Mouse (Mus musculus) intestine, postnatal 0 days (tissue): ENCODE results near the gene Nutm1. TPM values are rescaled to one million over a fixed set of nuclear protein-coding genes. Genes with fewer than 3 reads are reported as not detected.

Experiments used
- ATAC-seq: fragments of 200-750 bp; cut with Nextera tagmentation; 2 replicates; pipeline ENCODE4 v1.8.0; 2017; ENCODE audit warnings: mild to moderate bottlenecking, moderate TSS enrichment, moderate library complexity
- H3K27ac ChIP-seq: fragments of 300-500 bp; sonication (generic); 2 replicates; pipeline ENCODE4 v1.5.1; 2014; ENCODE audit warnings: mild to moderate bottlenecking, low read depth, low read length, moderate library complexity
- H3K27me3 ChIP-seq: fragments of 300-500 bp; sonication (generic); replicated peaks from 2 replicates; pipeline ENCODE4 v1.6.1; 2014; ENCODE audit warnings: low read length, mixed read lengths; ENCODE audit not compliant: control insufficient read depth, insufficient read depth
- H3K36me3 ChIP-seq: fragments of 300-500 bp; sonication (generic); 2 replicates; pipeline ENCODE4 v1.6.1; 2014; ENCODE audit warnings: mild to moderate bottlenecking, moderate library complexity; ENCODE audit not compliant: control insufficient read depth, insufficient read depth
- H3K4me1 ChIP-seq: fragments of 300-500 bp; sonication (generic); replicated peaks from 2 replicates; pipeline ENCODE4 v1.6.1; 2014; ENCODE audit warnings: antibody characterized with exemption, low read length, mixed read lengths; ENCODE audit not compliant: control insufficient read depth, insufficient read depth
- H3K4me2 ChIP-seq: fragments of 300-500 bp; sonication (generic); replicated peaks from 2 replicates; pipeline ENCODE4 v1.6.1; 2014; ENCODE audit warnings: low read depth, mild to moderate bottlenecking, moderate library complexity
- H3K4me3 ChIP-seq: fragments of 300-500 bp; sonication (generic); 2 replicates; pipeline ENCODE4 v1.5.1; 2014; ENCODE audit warnings: low read depth, low read length
- H3K9ac ChIP-seq: fragments of 300-500 bp; sonication (generic); 2 replicates; pipeline ENCODE4 v1.6.1; 2014; ENCODE audit warnings: mild to moderate bottlenecking, low read depth, low read length
- H3K9me3 ChIP-seq: fragments of 300-500 bp; sonication (generic); 2 replicates; pipeline ENCODE4 v1.6.1; 2016; ENCODE audit warnings: mixed run types; ENCODE audit not compliant: control insufficient read depth
- CTCF ChIP-seq: sonication (generic); IDR thresholded peaks from 2 replicates; pipeline ENCODE4 v1.5.1; 2016; ENCODE audit warnings: low read depth, mild to moderate bottlenecking, control low read depth, antibody characterized with exemption, moderate library complexity
- WGBS: fragments of 180-500 bp; shearing (Covaris S2); extraction: QIAGEN DNeasy Blood & Tissue Kit; methylation state at CpG from one replicate; pipeline ENCODE4 v1.1.7; 2014; 5-methylcytosine and 5-hydroxymethylcytosine counted together
- polyA plus RNA-seq: library from polyadenylated mRNA; unstranded; fragments of >200 nt; fragmentation: Nextera tagmentation; extraction: Ambion mirVana; gene quantifications from 2 replicates; pipeline ENCODE4 v1.2.1, GENCODE M21; 2015

The Nutm1 gene
- polyA plus RNA-seq, 1 experiment from 2014 or later: 0.03 TPM

GRCm38 (mm10) chr2:112239212-112239934 is 19.7 kb downstream of the Nutm1 start, which contains the start of gene Lpcat4:
Gene Lpcat4, plus strand, starts transcription at chr2:112239468.
- Histone ChIP-seq H3K9ac (peak within 1 kb of the TSS; percentile 69), H3K4me2 (peak within 1 kb of the TSS; percentile 99), H3K4me3 (peak within 1 kb of the TSS; percentile 96), H3K4me1 (no peaks in the 10 kb centered on the region; the same call in 1 of the 2 replicates), H3K9me3 (no peaks in the 10 kb centered on the region), H3K27ac (peak within 1 kb of the TSS; percentile 86), H3K36me3 (peaks cover 6% of the 10 kb centered on the region; the same call in 1 of the 2 replicates), H3K27me3 (no peaks in the 10 kb centered on the region)
- under 1% methylated on average over 90 of the region's 94 CpGs for WGBS
- peak; percentile 86 for ATAC-seq
- TF ChIP-seq CTCF: peak; percentile 96

DNA sequence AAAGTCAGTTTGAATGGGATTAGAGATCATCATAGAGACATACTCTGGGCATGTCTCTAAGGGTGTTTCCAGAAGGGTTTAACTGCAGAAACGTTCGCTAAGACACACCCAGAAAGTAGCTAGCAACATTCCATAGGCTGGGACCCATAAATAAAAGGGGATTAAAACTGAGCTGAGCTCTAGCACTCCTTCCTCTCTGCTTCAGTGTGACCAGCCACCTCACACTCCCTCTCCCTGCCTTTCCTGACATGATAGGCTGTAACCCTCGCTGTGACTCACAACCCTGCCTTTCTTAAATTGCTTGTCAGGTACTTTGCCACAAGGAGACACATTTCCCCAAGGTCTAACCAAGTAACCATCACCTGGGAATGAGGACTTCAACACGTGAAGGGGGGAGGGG is 21.1 kb downstream of the Nutm1 start:
- Histone ChIP-seq H3K36me3 (no peaks in the 10 kb centered on the region), H3K9ac (no peak overlapping the region), H3K4me2 (no peak overlapping the region; the same call in 1 of the 2 replicates), H3K4me1 (no peaks in the 10 kb centered on the region; the same call in 1 of the 2 replicates), H3K27me3 (no peaks in the 10 kb centered on the region), H3K4me3 (no peak overlapping the region), H3K27ac (no peak overlapping the region), H3K9me3 (no peaks in the 10 kb centered on the region)
- 9% methylated on average over 4 of the region's 4 CpGs for WGBS
- ATAC-seq: no peak
- no peak for TF ChIP-seq CTCF

- no peak for TF ChIP-seq CTCF
- no peak for ATAC-seq
- H3K36me3 ChIP-seq: no peaks in the 10 kb centered on the region
- no peaks in the 10 kb centered on the region for H3K9me3 ChIP-seq
- 80% methylated on average over 2 of the region's 2 CpGs for WGBS
- no peak overlapping the region for H3K4me2 ChIP-seq
- H3K27ac ChIP-seq: no peak overlapping the region
- no peak overlapping the region for H3K4me3 ChIP-seq
- no peak overlapping the region for H3K9ac ChIP-seq
- H3K27me3 ChIP-seq: no peaks in the 10 kb centered on the region
- no peaks in the 10 kb centered on the region for H3K4me1 ChIP-seq
Observed at GRCm38 (mm10) chr2:112236620-112237019, 22.5 kb downstream of the Nutm1 start.

DNA sequence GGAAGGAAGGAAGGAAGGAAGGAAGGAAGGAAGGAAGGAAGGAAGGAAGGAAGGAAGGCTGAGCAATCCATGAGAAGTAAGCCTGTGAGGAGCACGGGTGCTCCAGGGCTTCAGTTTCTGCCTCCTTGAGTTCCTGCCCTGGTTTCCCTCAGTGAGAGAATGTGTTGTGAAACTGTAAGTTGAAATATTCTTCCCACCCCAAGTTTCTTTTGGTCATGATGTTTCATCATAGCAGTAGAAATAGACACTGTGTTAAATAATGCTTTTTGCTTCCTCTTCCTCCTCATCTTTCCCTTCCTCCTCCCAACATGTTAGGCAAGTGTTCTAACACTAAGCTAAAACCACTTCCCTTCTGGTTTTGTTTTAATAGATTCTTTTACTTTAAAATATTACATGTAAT is 26.5 kb downstream of the Nutm1 start:
- Histone ChIP-seq H3K9ac (no peak overlapping the region), H3K27me3 (no peaks in the 10 kb centered on the region), H3K4me3 (no peak overlapping the region), H3K27ac (no peak overlapping the region), H3K4me2 (no peak overlapping the region), H3K9me3 (no peaks in the 10 kb centered on the region), H3K36me3 (no peaks in the 10 kb centered on the region), H3K4me1 (no peaks in the 10 kb centered on the region)
- TF ChIP-seq CTCF: no peak
- ATAC-seq: no peak
- WGBS: 76% methylated on average over 1 of the region's 1 CpGs

DNA sequence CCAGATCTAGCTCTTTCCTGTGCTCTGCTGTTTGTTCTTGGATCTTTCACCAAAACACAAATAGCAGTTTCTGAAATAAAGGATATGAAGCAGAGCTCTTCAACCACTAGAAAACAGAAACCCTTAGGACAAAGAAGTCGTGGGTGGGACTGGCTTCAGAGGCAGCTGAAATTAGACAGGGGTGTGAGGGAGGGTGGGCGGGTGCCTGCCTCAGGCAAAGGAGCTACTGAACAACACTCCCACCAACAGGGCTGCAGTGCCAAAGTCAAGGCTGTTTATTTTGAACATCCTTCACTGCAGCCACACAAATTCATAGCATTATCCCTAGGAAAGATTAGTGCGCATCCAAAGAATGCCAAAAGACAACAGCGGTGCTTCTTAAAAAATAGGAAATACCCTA is 34.7 kb downstream of the Nutm1 start:
- Histone ChIP-seq H3K4me1 (no peaks in the 10 kb centered on the region), H3K27ac (no peak overlapping the region), H3K9me3 (no peaks in the 10 kb centered on the region), H3K36me3 (no peaks in the 10 kb centered on the region), H3K4me3 (no peak overlapping the region), H3K9ac (no peak overlapping the region), H3K27me3 (no peaks in the 10 kb centered on the region), H3K4me2 (no peak overlapping the region)
- ATAC-seq: no peak
- TF ChIP-seq CTCF: no peak
- WGBS: 61% methylated on average over 4 of the region's 4 CpGs

DNA sequence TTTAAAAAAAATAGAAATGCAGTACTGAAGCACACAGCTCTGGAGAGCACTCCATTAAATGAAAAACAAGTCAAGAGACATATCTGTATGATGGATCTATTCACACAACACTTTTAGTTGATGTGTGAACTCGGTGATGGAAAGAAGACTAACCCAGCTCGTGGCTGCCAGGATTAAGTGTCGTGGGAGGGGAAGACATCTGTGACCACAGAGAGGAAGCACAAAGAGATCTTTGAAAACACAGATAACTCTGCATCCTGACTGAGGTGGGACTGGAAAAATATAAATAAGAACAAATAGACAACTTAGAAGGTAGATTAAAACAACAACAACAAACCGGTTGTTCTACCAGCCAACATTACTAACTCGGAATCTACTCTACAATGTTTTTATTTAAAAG is 36.5 kb downstream of the Nutm1 start:
- whole genome bisulfite sequencing: 77% methylated on average over 5 of the region's 5 CpGs
- no peak for TF ChIP-seq CTCF
- H3K9me3 ChIP-seq: no peaks in the 10 kb centered on the region
- no peak overlapping the region for H3K4me2 ChIP-seq
- H3K9ac ChIP-seq: no peak overlapping the region
- no peaks in the 10 kb centered on the region for H3K4me1 ChIP-seq
- H3K4me3 ChIP-seq: no peak overlapping the region
- H3K36me3 ChIP-seq: no peaks in the 10 kb centered on the region
- no peak for ATAC-seq
- no peak overlapping the region for H3K27ac ChIP-seq
- no peaks in the 10 kb centered on the region for H3K27me3 ChIP-seq
